Mouse (Mus musculus) layer of hippocampus, postnatal 36 days (tissue): ENCODE data around the gene Sh3bp4. TPM values are rescaled to one million over a fixed set of nuclear protein-coding genes. Genes with fewer than 3 reads are reported as not detected.

Source experiments
- DNase-seq, 2 experiments: peaks; one replicate each; pipeline ENCODE4 v3.0.0; 2022
- total RNA-seq, 2 experiments: library from RNA; stranded (reverse); gene quantifications; 2 replicates each; pipeline ENCODE4 v1.2.3; 2021

Sh3bp4 gene
- total RNA-seq = 10 to 100 TPM; 23.8 to 24.0 TPM

GRCm38 (mm10) chr1:89070103-89070700 lies at the start of gene Sh3bp4:
Gene Sh3bp4 (plus strand): TSS chr1:89070415.
- peak; percentile 96 to 97 for DNase-seq

GRCm38 (mm10) chr1:89022997-89023396 lies 47.2 kb upstream of the Sh3bp4 start:
- no peak for DNase-seq

- DNase-seq = no peak
Measured at GRCm38 (mm10) chr1:89024696-89025612, 45.3 kb upstream of the Sh3bp4 start.

GRCm38 (mm10) chr1:89026040-89026439 lies 44.2 kb upstream of the Sh3bp4 start:
- no peak for DNase-seq

DNA sequence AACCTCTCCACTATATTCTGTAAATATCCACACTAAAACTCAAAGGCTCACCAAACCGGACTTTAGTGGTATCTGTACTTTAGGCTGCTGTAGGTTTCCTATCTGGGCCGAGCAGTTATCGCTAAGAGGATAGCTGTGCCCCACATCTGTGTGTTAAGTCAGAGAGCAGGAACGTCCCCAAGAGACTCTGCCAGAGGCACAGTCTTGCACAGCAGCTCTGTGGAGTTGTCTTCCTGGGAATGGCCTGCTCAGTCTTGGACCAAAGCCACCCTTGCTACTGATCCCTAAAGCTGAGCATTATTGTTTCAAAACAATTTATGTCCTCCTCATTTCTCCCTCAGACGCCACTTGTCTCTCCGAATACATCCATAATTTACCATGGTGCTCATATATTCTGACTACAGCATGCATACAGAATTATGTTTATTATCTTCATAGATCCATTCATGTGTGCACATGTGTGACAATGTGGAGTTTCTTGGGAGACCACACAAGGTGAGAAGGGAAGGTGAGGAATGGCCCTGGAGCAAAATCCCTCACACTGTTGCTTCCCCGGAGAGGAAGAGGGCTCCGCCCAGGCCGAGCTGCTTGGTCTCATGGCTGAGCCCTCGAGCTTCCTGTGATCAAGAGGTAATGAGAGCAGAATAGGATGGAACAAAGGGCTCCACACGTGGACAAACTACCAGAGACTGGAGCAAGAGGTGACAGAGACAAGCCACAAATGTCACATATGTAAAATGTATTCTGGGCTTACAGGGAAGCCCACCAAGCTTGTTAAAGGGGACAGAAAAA lies 40.9 kb upstream of the Sh3bp4 start:
- no peak for DNase-seq

DNA sequence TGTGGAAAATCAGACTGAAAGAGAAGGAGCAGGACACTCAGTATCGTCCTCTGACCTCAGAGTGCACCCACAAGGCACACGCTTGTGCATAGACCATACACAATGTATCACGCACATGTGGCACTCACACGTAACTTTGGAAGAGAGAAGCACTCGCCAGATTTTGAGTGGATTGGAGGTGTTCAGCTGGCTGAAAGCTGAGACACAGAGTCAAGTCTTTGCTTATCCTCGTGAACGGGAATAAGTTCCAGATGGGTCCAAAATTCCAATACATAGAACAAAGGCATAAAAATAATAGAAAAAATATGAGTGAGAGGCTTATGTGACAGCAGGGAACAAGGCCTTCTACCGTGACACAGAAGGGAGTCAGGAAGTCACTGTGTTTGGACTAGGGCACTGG lies 36.6 kb upstream of the Sh3bp4 start:
- no peak for DNase-seq

DNA sequence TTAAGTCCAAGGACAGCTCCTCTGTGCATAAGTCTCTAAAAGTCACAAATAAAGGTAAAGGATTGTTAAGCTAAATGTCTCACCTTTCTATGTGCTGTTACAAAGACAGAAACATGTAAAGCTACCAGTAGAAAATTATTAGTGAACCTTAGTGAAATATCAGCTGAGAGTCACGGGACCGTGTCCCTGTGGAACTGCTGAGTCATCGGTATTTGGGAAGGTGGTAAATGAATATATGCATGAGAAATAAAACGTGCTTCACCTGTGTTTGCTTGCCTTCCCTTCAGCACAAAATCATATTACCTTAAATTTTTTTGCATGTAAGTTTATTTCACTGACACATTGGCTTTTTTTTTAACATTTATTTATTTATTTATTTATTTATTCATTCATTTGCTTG lies 36.2 kb upstream of the Sh3bp4 start:
- no peak for DNase-seq

DNA sequence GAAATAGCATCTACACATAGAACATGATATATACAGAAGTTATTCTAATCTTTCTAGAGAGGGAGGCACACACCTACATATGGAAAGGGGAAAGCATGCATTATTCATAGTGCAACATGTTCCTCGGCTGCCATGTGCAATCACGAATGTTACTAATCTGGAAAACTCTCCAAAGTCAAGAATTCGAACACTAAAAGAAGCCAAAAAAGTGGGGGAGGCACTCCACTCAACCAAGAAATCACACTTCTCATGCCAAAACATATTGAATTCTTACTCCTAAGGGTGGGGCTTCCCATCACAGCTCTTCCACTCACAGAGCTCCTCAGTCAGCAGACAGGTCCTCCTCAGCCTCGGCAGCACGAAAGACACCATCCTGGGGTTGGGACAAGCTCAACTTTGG lies 35.1 kb upstream of the Sh3bp4 start:
- DNase-seq = peak in 1 of 2 experiments; percentile 10

- DNase-seq = no peak
Measured at GRCm38 (mm10) chr1:89039836-89040235, 30.4 kb upstream of the Sh3bp4 start.

GRCm38 (mm10) chr1:89041290-89041689 lies 28.9 kb upstream of the Sh3bp4 start:
- no peak for DNase-seq

- DNase-seq = no peak
Measured at GRCm38 (mm10) chr1:89042081-89042480, 28.1 kb upstream of the Sh3bp4 start.

GRCm38 (mm10) chr1:89042956-89043355 lies 27.3 kb upstream of the Sh3bp4 start:
- no peak for DNase-seq

- DNase-seq = no peak
Measured at GRCm38 (mm10) chr1:89045403-89045802, 24.8 kb upstream of the Sh3bp4 start.

DNA sequence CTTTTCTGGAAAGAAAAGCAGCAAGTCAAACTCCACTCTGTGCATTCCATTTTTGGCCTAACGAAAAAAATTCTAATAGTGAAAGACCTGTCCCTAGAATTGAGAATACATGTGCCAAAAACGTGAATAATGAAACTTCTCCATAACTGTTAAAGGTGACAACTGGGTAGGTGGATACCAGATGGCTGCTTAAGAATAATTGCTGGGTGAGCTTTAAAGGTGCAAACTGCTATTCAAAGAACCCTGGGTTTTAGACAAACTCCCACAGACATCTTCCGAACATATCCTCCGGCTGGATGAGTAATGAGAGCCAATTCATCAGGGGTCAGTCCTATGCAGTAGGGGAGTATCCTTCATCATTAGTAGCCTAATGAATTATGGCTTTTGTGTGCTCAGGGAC lies 20.7 kb upstream of the Sh3bp4 start:
- no peak for DNase-seq

- no peak for DNase-seq
Measured at GRCm38 (mm10) chr1:89056175-89056574, 14.0 kb upstream of the Sh3bp4 start.

- no peak for DNase-seq
Measured at GRCm38 (mm10) chr1:89057430-89057829, 12.8 kb upstream of the Sh3bp4 start.

DNA sequence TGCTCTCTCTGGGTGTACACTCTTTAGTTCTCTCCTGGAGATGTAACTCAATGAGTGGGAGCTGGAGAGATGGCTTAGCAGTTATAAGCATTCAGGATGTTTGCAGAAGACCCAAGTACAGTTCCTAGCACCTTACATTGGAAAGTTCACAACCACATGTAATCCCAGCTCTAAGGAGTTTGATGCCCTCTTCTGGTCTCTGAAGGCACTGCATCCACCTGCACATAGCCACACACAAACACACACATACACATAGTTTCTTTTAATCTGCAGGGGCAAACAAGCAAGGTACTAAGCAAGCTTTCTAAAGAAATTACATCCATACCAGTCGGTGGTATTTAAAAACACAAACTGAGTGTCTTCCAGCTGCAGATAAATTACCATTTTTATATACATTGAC lies 12.2 kb upstream of the Sh3bp4 start:
- DNase-seq = no peak

GRCm38 (mm10) chr1:89062977-89063376 lies 7.2 kb upstream of the Sh3bp4 start:
- DNase-seq = no peak

- DNase-seq = no peak
Measured at GRCm38 (mm10) chr1:89063800-89064199, 6.4 kb upstream of the Sh3bp4 start.

DNA sequence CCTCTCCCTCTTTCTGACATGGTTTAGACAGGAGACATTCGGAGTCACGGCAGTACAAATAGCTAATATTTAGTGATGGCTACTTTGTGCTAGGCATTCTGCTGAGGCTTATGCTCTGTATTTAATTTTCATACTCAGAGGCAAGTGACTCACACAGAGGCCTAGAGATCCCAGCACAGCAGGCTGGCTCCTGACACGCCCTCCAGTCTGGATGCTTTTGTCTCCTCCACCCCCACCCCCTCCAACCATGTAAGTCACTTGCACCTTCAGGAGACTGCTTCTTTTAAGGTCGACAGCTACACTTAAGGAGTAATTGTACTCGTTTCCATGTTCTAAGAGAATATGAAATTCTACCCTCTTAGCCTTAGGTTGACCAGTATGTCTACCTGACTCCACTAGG lies 1.4 kb upstream of the Sh3bp4 start:
- DNase-seq = no peak

- no peak for DNase-seq
Measured at GRCm38 (mm10) chr1:89069479-89070102, 624 bp upstream of the Sh3bp4 start.

DNA sequence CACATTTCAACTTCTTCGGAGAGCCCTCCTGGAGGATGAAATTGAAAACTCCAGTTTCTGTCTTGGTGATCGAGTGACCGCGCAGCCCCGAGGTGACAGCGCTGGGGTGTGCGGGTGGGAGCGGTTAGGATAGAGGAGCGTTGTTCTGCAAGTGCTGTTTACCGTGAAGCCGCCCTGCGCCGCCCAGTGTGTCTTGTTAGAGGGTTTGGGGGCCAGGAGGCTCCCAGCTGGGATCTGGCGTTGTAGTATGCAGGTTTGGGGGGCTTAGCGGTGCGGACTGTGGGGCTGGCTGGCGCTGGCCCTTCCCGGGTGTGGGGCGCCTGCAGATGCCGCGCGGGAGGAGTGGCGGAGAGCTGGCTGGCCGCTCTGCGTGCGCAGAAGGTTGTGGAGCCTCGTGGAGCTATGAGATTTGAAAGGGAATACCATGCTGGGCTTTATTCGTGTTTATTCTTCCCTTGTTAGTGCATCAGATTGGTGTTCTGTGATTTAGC lies 701 bp downstream of the Sh3bp4 start:
- peak; percentile 37 to 56 for DNase-seq
